Mouse (Mus musculus) heart, embryonic 11.5 days (tissue): Measurements from ENCODE around the gene Psmd14. TPM values are rescaled to one million over a fixed set of nuclear protein-coding genes. Genes with fewer than 3 reads are reported as not detected.

Source experiments
- ATAC-seq: fragments of 200-750 bp; cut with Nextera tagmentation; replicated peaks from 2 replicates; pipeline ENCODE4 v1.8.0; 2017; ENCODE audit warnings: moderate library complexity; ENCODE audit not compliant: insufficient number of reproducible peaks, low FRiP score, low TSS enrichment
- H3K27ac ChIP-seq: fragments of 300-500 bp; sonication (generic); 2 replicates; pipeline ENCODE4 v1.5.1; 2014; ENCODE audit warnings: mild to moderate bottlenecking, low read depth, low read length
- H3K27me3 ChIP-seq: fragments of 300-500 bp; sonication (generic); 2 replicates; pipeline ENCODE4 v1.6.1; 2014; ENCODE audit warnings: mild to moderate bottlenecking, low read length, mixed read lengths; ENCODE audit not compliant: control insufficient read depth, insufficient read depth
- H3K36me3 ChIP-seq: fragments of 300-500 bp; sonication (generic); 2 replicates; pipeline ENCODE4 v1.6.1; 2014; ENCODE audit warnings: mild to moderate bottlenecking, low read length, moderate library complexity, mixed read lengths; ENCODE audit not compliant: control insufficient read depth, insufficient read depth
- H3K4me1 ChIP-seq: fragments of 300-500 bp; sonication (generic); 2 replicates; pipeline ENCODE4 v1.6.1; 2014; ENCODE audit warnings: low read length; ENCODE audit not compliant: control insufficient read depth, insufficient read depth
- H3K4me2 ChIP-seq: fragments of 300-500 bp; sonication (generic); 2 replicates; pipeline ENCODE4 v1.6.1; 2014; ENCODE audit warnings: mild to moderate bottlenecking, moderate library complexity
- H3K4me3 ChIP-seq: fragments of 300-500 bp; sonication (generic); 2 replicates; pipeline ENCODE4 v1.5.1; 2014; ENCODE audit warnings: low read depth, low read length
- H3K9ac ChIP-seq: fragments of 300-500 bp; sonication (generic); 2 replicates; pipeline ENCODE4 v1.6.1; 2014; ENCODE audit warnings: mild to moderate bottlenecking, low read depth, low read length, moderate library complexity
- H3K9me3 ChIP-seq: fragments of 300-500 bp; sonication (generic); replicated peaks from 2 replicates; pipeline ENCODE4 v1.6.1; 2016; ENCODE audit warnings: low read length; ENCODE audit not compliant: control insufficient read depth
- WGBS: fragments of 180-500 bp; shearing (Covaris S2); extraction: QIAGEN DNeasy Blood & Tissue Kit; methylation state at CpG from one replicate; pipeline ENCODE4 v1.1.7; 2014; ENCODE audit not compliant: insufficient replicate concordance; 5-methylcytosine and 5-hydroxymethylcytosine counted together
- polyA plus RNA-seq: library from polyadenylated mRNA; unstranded; fragments of >200 nt; fragmentation: Nextera tagmentation; extraction: Ambion mirVana; gene quantifications from 2 replicates; pipeline ENCODE4 v1.2.1, GENCODE M21; 2014

The Psmd14 gene
- polyA plus RNA-seq, 1 experiment from 2014 or later = 164 TPM

DNA sequence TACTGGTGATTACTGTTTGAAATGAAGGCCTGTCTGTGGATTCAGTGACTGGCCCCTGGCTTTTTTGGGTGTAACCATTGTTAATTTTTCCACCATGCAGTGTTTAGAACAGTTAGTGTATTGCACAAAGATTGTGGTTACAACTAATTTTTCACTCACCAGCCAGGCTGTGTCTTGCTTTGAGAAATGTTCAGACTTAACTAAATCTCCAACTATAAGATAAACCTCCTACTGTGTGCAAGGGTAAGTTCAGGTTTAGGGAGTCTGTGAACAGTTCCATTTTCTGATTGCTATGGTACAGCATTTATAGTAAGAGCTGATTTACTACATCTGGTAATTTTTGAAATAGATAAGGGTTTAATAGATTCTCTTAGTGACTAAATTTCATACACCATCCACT is 69.3 kb downstream of the Psmd14 start:
- Histone ChIP-seq H3K27ac (no peak overlapping the region), H3K4me1 (no peaks in the 10 kb centered on the region), H3K27me3 (no peaks in the 10 kb centered on the region), H3K36me3 (peaks cover 8% of the 10 kb centered on the region), H3K9me3 (no peaks in the 10 kb centered on the region), H3K4me2 (no peak overlapping the region), H3K4me3 (no peak overlapping the region), H3K9ac (no peak overlapping the region)
- ATAC-seq = no peak

DNA sequence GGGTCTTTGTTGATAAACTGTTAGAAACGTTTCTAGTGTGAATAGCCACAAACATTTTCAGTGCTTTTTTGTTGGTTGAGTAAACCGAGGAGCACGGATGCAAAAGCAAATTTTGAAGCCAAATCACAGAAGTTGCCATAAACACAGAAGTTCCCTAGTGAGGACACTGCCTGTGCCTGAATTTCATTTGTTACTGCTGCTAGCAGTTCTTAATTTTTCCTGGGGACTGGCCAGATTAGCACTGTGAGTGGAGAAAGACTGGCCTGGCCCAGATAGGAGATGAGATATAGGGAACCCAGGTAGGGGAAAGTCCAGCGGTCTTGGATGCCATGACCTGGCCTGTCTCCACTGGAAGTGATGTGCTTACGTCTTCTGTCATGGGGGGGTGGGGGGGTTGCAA is 83.5 kb downstream of the Psmd14 start:
- H3K36me3 ChIP-seq = peaks cover 2% of the 10 kb centered on the region; the same call in 1 of the 2 replicates
- 87% methylated on average over 5 of the region's 5 CpGs for WGBS
- H3K4me3 ChIP-seq = no peak overlapping the region
- H3K9me3 ChIP-seq = no peaks in the 10 kb centered on the region
- H3K4me1 ChIP-seq = no peaks in the 10 kb centered on the region
- no peak overlapping the region for H3K4me2 ChIP-seq
- no peak overlapping the region for H3K9ac ChIP-seq
- H3K27me3 ChIP-seq = no peaks in the 10 kb centered on the region
- H3K27ac ChIP-seq = no peak overlapping the region
- no peak for ATAC-seq

DNA sequence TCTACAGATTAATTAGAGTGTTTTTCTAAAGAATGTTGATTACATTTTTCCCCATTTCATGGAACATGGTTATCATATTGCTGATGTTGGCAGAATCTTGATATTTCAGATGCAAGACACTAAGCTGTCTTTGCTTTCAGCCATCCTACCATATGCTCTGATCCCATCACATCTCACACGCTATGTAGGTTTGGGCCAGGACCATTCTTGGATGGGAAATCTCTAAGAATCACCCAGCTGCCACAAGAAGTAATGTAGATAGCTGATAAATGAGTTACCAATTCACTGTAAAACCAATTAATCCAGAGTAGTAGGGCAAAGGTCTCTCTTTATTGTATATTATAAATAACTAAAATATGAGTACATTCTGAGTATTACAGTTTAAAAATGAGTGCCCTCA is 86.6 kb downstream of the Psmd14 start:
- peaks cover 18% of the 10 kb centered on the region for H3K27me3 ChIP-seq
- H3K9me3 ChIP-seq = no peaks in the 10 kb centered on the region
- ATAC-seq = no peak
- H3K36me3 ChIP-seq = no peaks in the 10 kb centered on the region
- no peak overlapping the region for H3K4me3 ChIP-seq
- 94% methylated on average over 1 of the region's 1 CpGs for WGBS
- peaks cover 6% of the 10 kb centered on the region; the same call in 1 of the 2 replicates for H3K4me1 ChIP-seq
- H3K4me2 ChIP-seq = no peak overlapping the region
- H3K9ac ChIP-seq = no peak overlapping the region
- H3K27ac ChIP-seq = no peak overlapping the region

DNA sequence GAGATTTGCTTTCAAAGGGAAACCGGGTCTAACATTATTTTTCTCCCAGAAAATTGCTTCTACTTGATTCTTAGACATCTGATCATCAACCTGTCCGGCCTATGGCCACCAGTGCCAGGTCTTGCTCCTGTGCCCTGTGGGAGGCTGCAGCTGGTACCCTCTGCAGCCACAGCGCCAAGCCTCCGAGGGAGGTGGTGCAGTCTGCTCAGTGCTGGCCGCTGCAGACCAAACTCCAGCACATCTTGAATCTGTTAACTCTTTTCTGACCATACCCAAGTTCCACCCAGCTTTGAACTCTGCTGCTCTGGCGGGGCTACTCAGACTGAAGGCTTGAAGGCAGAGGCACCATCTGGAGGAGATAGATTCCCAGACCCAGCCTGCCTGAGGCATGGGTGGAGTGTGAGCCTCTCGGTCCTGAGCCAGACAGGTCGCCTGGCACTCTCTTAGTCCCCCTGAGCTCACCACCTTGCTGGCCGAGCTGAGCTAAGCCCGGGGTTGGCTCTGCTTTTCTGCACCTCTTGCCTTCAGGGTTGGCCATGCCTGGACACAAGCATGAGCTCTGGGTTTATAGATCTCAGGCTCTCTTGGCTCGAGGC is 91.3 kb downstream of the Psmd14 start, which contains the start of gene Tbr1:
TSS of gene Tbr1 (plus strand) at position 275 of the 596 bp plus-strand sequence.
- Histone ChIP-seq H3K27ac (no peak within 1 kb of the TSS), H3K27me3 (peaks cover 39% of the 10 kb centered on the region), H3K9ac (no peak within 1 kb of the TSS), H3K4me3 (0 out of 2 replicates have a peak within 1 kb of the TSS, but pooled peaks have one; percentile 12), H3K9me3 (no peaks in the 10 kb centered on the region), H3K4me1 (peaks cover 16% of the 10 kb centered on the region), H3K36me3 (no peaks in the 10 kb centered on the region), H3K4me2 (peak within 1 kb of the TSS; percentile 37)
- ATAC-seq = 0 out of 2 replicates have a peak, but pooled peaks have one; percentile 39
- 3% methylated on average over 11 of the region's 11 CpGs for WGBS

DNA sequence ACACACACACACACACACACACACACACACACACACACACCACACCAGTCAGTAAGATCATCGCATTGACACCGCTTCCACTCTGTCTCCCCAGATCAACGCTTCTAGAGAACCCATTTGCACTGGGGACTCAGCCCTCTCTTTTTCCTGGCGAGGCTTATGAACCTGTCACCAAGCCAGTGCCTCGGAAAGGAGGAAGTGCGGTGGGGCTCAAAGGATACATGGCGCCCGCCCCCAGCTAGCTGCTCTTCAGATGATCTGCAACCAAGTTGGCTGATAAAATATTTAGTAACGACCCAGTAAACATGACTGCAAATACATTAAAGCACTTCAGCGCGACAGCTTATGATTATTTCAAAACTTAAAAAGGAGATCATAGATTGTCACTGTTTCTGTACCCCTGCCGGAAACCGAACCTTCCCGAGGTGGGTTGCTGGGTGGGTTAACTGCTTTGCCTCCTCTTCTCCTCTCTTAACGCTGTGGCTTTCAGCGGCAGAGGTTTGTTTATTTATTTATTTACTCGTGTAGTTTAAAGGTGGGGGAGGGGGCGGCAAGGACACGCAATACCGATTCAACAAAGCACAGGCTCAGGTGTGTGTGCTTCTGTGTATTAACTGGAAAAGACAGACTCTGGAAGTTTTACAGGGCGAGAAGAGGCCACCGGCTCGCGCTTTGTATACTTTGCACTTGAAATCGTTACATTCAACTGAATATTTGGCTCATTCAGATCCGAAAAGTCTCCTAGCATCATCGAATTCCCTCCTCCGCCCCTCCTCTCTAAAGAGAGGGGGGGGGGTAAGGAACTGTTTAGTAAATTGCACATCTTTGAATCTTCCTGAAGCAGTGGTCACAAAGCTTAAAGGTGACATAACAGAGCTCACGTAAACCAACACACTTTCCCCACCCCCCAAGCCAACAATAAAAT is 92.2 kb downstream of the Psmd14 start:
- ATAC-seq = no peak
- H3K36me3 ChIP-seq = no peaks in the 10 kb centered on the region
- H3K9me3 ChIP-seq = no peaks in the 10 kb centered on the region
- no peak overlapping the region for H3K27ac ChIP-seq
- peaks cover 16% of the 10 kb centered on the region for H3K4me1 ChIP-seq
- H3K4me3 ChIP-seq = no peak overlapping the region
- WGBS = 2% methylated on average over 29 of the region's 29 CpGs
- H3K9ac ChIP-seq = no peak overlapping the region
- peaks cover 45% of the 10 kb centered on the region for H3K27me3 ChIP-seq
- peak overlapping the region; percentile 0; the same call in 1 of the 2 replicates for H3K4me2 ChIP-seq

DNA sequence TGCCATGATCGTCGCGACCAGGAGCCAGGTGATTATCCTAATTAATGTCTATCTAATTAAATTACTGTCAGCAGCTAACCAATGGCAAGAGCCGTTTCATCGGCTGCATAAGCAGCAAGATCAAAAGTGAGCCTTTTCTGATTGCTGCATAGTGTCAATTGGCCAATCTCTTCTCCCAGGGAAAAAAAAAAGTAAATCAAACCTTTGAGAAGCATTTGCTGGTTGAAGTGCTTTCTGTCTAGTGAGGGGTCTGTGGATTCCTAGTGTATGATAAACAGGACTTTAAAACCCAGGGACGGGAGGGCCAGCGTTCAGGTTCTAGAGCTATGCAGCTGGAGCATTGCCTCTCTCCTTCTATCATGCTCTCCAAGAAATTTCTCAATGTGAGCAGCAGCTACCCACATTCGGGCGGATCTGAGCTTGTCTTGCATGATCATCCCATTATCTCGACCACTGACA is 92.9 kb downstream of the Psmd14 start:
- WGBS = 5% methylated on average over 10 of the region's 10 CpGs
- peaks cover 52% of the 10 kb centered on the region for H3K27me3 ChIP-seq
- H3K4me3 ChIP-seq = no peak overlapping the region

DNA sequence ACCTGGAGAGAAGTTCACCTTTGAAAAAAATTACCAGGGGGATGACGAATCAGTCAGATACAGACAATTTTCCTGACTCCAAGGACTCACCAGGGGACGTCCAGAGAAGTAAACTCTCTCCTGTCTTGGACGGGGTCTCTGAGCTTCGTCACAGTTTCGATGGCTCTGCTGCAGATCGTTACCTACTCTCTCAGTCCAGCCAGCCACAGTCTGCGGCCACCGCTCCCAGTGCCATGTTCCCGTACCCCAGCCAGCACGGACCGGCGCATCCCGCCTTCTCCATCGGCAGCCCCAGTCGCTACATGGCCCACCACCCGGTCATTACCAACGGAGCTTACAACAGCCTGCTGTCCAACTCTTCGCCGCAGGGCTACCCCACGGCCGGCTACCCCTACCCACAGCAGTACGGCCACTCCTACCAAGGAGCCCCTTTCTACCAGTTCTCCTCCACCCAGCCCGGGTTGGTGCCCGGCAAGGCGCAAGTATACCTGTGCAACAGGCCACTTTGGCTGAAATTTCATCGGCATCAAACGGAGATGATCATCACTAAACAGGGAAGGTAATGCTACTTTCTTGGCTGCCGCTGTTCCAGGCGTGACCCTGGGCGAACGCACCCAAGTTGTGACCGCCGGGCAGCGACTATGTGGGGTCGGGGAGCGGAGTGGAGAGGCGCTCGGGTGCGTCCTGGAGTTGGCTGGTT is 93.5 kb downstream of the Psmd14 start:
- Histone ChIP-seq H3K27me3 (peaks cover 58% of the 10 kb centered on the region), H3K4me1 (peaks cover 16% of the 10 kb centered on the region), H3K36me3 (no peaks in the 10 kb centered on the region), H3K9me3 (no peaks in the 10 kb centered on the region), H3K4me2 (peak overlapping the region; percentile 43), H3K9ac (no peak overlapping the region), H3K27ac (no peak overlapping the region), H3K4me3 (peak overlapping the region; percentile 16)
- ATAC-seq = peak; percentile 24; the same call in 1 of the 2 replicates
- 1% methylated on average over 39 of the region's 39 CpGs for WGBS

More for the DNA sequence above, 92.9 kb downstream of the Psmd14 start:
- ATAC-seq = no peak
- Histone ChIP-seq H3K27ac (no peak overlapping the region), H3K9me3 (no peaks in the 10 kb centered on the region), H3K36me3 (no peaks in the 10 kb centered on the region), H3K4me2 (no peak overlapping the region), H3K9ac (no peak overlapping the region), H3K4me1 (peaks cover 16% of the 10 kb centered on the region)

DNA sequence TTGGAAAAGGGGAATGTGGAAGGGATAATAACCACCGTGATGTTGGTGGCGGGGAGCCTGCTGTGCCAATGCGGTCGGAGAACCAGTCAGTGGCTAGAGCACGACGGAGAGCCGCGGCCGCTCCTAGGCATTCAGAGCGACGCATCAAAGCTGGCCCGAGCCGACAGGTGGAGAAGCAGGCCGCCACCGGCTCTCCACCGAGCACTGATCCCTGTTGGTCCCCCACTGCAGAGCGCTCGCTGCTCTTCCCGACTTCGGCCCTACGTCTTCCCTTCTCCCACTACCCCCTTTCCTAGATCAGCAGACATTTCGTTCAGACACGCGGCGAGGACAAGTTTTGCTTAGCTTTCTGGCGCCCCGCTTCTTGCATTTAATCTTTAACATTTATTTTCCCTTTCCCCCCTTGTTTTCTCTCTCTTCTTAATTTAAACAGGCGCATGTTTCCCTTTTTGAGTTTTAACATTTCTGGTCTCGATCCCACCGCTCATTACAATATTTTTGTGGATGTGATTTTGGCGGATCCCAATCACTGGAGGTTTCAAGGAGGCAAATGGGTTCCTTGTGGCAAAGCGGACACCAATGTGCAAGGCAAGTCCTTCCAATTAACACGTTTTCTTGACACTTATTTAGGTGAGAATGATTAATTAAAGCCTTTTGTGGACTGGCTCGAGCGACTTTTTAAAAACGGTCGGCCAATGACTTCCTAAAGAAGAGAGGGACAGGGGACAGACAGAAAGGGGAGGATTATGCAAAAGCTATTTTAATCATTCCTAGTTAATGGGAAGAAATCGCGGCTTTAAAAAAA is 94.2 kb downstream of the Psmd14 start:
- Histone ChIP-seq H3K4me1 (peaks cover 16% of the 10 kb centered on the region), H3K4me3 (peak overlapping the region; percentile 16), H3K27me3 (peaks cover 65% of the 10 kb centered on the region), H3K9me3 (no peaks in the 10 kb centered on the region), H3K9ac (no peak overlapping the region), H3K27ac (no peak overlapping the region), H3K36me3 (no peaks in the 10 kb centered on the region), H3K4me2 (peak overlapping the region; percentile 43)
- WGBS = under 1% methylated on average over 39 of the region's 39 CpGs
- ATAC-seq = no peak
